ENCODE assay signal across 12 mouse cellular contexts in the genomic region with DNA sequence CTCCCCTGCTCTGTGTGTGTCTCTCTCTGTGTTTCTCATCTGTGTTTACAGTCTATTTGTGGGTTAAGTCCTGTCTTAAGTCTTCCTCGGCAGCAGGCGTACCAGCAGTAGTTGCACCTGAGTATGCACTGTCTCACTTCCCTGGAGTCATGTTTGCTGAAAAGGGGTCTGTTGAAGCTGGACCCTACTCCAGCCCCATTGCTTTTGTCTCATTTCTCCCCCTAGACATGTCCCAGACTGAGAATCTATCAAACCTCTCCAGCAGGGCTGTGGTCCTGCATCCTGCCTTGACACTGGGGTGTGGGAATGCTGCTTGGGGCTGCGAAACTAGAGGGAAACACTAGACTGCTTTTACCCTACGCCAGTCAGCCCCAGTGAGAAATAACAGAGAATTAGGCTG.
"Had no signal": no experiment of that assay in that cellular context is flagged by ENCODE, and none has a peak within 500 bp of the region (broad histone marks: within the 10 kb centered on the region; RNA-seq: fewer than 3 reads in every experiment).

No protein-coding gene starts in this region.

- H3K36me3 ChIP-seq: liver, embryonic 13.5 days had no signal

- H3K4me3 ChIP-seq: left cerebral cortex, adult 2 months; liver, embryonic 13.5 days had no signal

- H3K9me3 ChIP-seq: liver, embryonic 13.5 days had no signal

- H3K4me2 ChIP-seq: liver, embryonic 13.5 days; midbrain, embryonic 11.5 days had no signal

- DNase-seq: kidney, postnatal 10 days; kidney, postnatal 36 days; liver, embryonic 13.5 days; lung, adult 2 months; lung, postnatal 14 days; lung, postnatal 4 days; midbrain, embryonic 14.5 days; thymus, adult 2 months; thymus, postnatal 14 days; thymus, postnatal 4 days had no signal

- H3K27ac ChIP-seq: left cerebral cortex, adult 2 months; liver, embryonic 13.5 days had no signal

- H3K27me3 ChIP-seq: liver, embryonic 13.5 days had no signal

- H3K9ac ChIP-seq: liver, embryonic 13.5 days had no signal
